Mouse (Mus musculus) bone marrow macrophage, adult 2 months (primary cell): ENCODE measurements around the gene Slc2a9.

Experiments
- CTCF ChIP-seq: IDR thresholded peaks from 2 replicates; pipeline ENCODE4 v1.5.1; 2012; ENCODE audit warnings: low read depth, mild to moderate bottlenecking, low read length, moderate library complexity
- POLR2A ChIP-seq: IDR thresholded peaks from 2 replicates; pipeline ENCODE4 v1.6.1; 2012; ENCODE audit warnings: mild to moderate bottlenecking, low read depth, low read length, borderline replicate concordance

- no peak for TF ChIP-seq POLR2A
- no peak for TF ChIP-seq CTCF
Measured at GRCm38 (mm10) chr5:38480822-38481707, 21.9 kb downstream of the Slc2a9 start.
